ENCODE assay signal across 27 mouse cellular contexts in the genomic region with DNA sequence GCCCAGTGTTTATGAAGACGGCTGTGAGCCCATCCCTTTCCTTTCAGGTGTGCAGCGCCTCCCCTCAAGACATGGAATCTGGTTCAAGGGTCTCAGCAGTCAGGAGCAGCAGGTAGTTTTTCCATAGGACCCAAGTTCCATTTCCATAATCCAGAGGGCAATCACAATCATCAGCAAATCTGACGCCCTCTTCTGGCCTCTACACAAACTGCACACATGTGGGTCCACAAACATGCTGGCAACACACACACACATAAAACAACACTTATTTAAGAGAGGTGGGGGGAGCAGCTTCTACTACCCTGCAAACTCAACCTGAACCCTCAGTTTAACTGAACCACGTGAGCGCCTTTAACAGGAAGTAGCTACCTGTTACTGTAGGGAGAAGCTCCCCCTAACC. TPM values are rescaled to one million over a fixed set of nuclear protein-coding genes. Genes with fewer than 3 reads are reported as not detected.
A peak's percentile ranks its signal among the peaks of the same experiment; 100 is the strongest.
DNase-seq lines count a peak whose midpoint lies in the region; ATAC-seq and TF ChIP-seq lines count a peak whose summit lies in the region.
"Had no signal": no experiment of that assay in that cellular context is flagged by ENCODE, and none has a peak within 500 bp of the region (broad histone marks: within the 10 kb centered on the region; RNA-seq: fewer than 3 reads in every experiment).

No protein-coding gene starts in this region.

- TF ChIP-seq CTCF in intestine, postnatal 0 days (IDR thresholded peaks at IDR 0.05; ENCODE audit: low read depth) = 0 out of 2 replicates have a peak, but pooled peaks have one; percentile 25
- peak; percentile 32; the same call in 1 of the 2 replicates for TF ChIP-seq CTCF in lung, postnatal 0 days (IDR thresholded peaks at IDR 0.05)
- peak; percentile 30; the same call in 1 of the 2 replicates for TF ChIP-seq CTCF in stomach, postnatal 0 days (IDR thresholded peaks at IDR 0.05; ENCODE audit: low read depth)

- no peak for DNase-seq in lung, postnatal 0 days (ENCODE audit: low spot score)
- DNase-seq in lung, postnatal 10 days = no peak
- DNase-seq in R1 (ENCODE audit: low read depth, low spot score) = peak; percentile 65
- DNase-seq in stomach, postnatal 0 days (ENCODE audit: low spot score) = no peak
- DNase-seq: adrenal gland, postnatal 14 days; cerebellum, postnatal 14 days; gastrocnemius, postnatal 36 days; heart, adult 2 months; heart, postnatal 4 days; kidney, adult 2 months; kidney, postnatal 10 days; liver, postnatal 0 days; retina, postnatal 1 day; right cerebral cortex, postnatal 14 days; thymus, postnatal 25 days had no signal

- no peak for TF ChIP-seq EP300 in lung, postnatal 0 days (IDR thresholded peaks at IDR 0.05)
- no peak for TF ChIP-seq EP300 in stomach, postnatal 0 days (optimal IDR thresholded peaks at IDR 0.05)

- no peaks in the 10 kb centered on the region for H3K4me1 ChIP-seq in intestine, postnatal 0 days (replicated peaks; ENCODE audit: control insufficient read depth, insufficient read depth, low read length)
- peaks cover 8% of the 10 kb centered on the region; the same call in 1 of the 2 replicates for H3K4me1 ChIP-seq in intestine, embryonic 16.5 days (ENCODE audit: control insufficient read depth, insufficient read depth, low read length)
- peaks cover 12% of the 10 kb centered on the region; the same call in 1 of the 2 replicates for H3K4me1 ChIP-seq in lung, postnatal 0 days (ENCODE audit: insufficient read depth, low read depth, low read length)
- H3K4me1 ChIP-seq in stomach, postnatal 0 days (replicated peaks; ENCODE audit: control insufficient read depth, insufficient read depth) = no peaks in the 10 kb centered on the region; the same call in 1 of the 2 replicates
- peaks cover 26% of the 10 kb centered on the region; the same call in 1 of the 2 replicates for H3K4me1 ChIP-seq in neural tube, embryonic 15.5 days
- H3K4me1 ChIP-seq: limb, embryonic 12.5 days; midbrain, embryonic 12.5 days; stomach, embryonic 15.5 days had no signal

- ATAC-seq in intestine, postnatal 0 days = no peak
- ATAC-seq in intestine, embryonic 16.5 days = no peak
- ATAC-seq in lung, postnatal 0 days = no peak
- ATAC-seq in stomach, postnatal 0 days (ENCODE audit: low FRiP score, low TSS enrichment) = no peak
- no peak for ATAC-seq in neural tube, embryonic 15.5 days (ENCODE audit: low FRiP score)
- ATAC-seq: CD4-positive, CD25-positive, alpha-beta regulatory T cell, adult 4 months; inflammation-experienced regulatory T-cells, adult 6 months; liver, postnatal 0 days had no signal

- H3K4me3 ChIP-seq in intestine, postnatal 0 days (ENCODE audit: low read depth, low read length) = no peak overlapping the region
- no peak overlapping the region for H3K4me3 ChIP-seq in intestine, embryonic 16.5 days (ENCODE audit: low read length)
- H3K4me3 ChIP-seq in lung, postnatal 0 days (ENCODE audit: low read depth, low read length) = no peak overlapping the region
- H3K4me3 ChIP-seq in stomach, postnatal 0 days (ENCODE audit: low read depth, low read length) = no peak overlapping the region
- no peak overlapping the region for H3K4me3 ChIP-seq in neural tube, embryonic 15.5 days (replicated peaks)
- H3K4me3 ChIP-seq: erythroblast, embryonic 14.5 days; heart, adult 2 months; heart, embryonic 12.5 days; hindbrain, embryonic 13.5 days; left cerebral cortex, adult 2 months; limb, embryonic 12.5 days; midbrain, embryonic 12.5 days; stomach, embryonic 15.5 days had no signal

- 92% methylated on average over 5 of the region's 5 CpGs for WGBS in intestine, postnatal 0 days
- 91% methylated on average over 5 of the region's 5 CpGs for WGBS in intestine, embryonic 16.5 days
- 89% methylated on average over 5 of the region's 5 CpGs for WGBS in lung, postnatal 0 days
- WGBS in stomach, postnatal 0 days = 92% methylated on average over 5 of the region's 5 CpGs
- WGBS in neural tube, embryonic 15.5 days = 98% methylated on average over 5 of the region's 5 CpGs

- no peaks in the 10 kb centered on the region for H3K9me3 ChIP-seq in intestine, postnatal 0 days (ENCODE audit: control insufficient read depth)
- no peaks in the 10 kb centered on the region; the same call in 1 of the 2 replicates for H3K9me3 ChIP-seq in intestine, embryonic 16.5 days (ENCODE audit: control insufficient read depth, low read length)
- no peaks in the 10 kb centered on the region for H3K9me3 ChIP-seq in lung, postnatal 0 days (ENCODE audit: low read length)
- H3K9me3 ChIP-seq in stomach, postnatal 0 days (ENCODE audit: control insufficient read depth, low read length) = no peaks in the 10 kb centered on the region
- H3K9me3 ChIP-seq in neural tube, embryonic 15.5 days (replicated peaks) = no peaks in the 10 kb centered on the region
- H3K9me3 ChIP-seq: heart, embryonic 12.5 days; hindbrain, embryonic 13.5 days; limb, embryonic 12.5 days; midbrain, embryonic 12.5 days; stomach, embryonic 15.5 days had no signal

- no peak overlapping the region for H3K4me2 ChIP-seq in intestine, postnatal 0 days (replicated peaks; ENCODE audit: low read depth)
- H3K4me2 ChIP-seq in intestine, embryonic 16.5 days (ENCODE audit: low read depth, low read length) = no peak overlapping the region
- H3K4me2 ChIP-seq in lung, postnatal 0 days (replicated peaks; ENCODE audit: low read depth, low read length) = no peak overlapping the region
- no peak overlapping the region for H3K4me2 ChIP-seq in stomach, postnatal 0 days (replicated peaks; ENCODE audit: low read depth)
- no peak overlapping the region for H3K4me2 ChIP-seq in neural tube, embryonic 15.5 days
- H3K4me2 ChIP-seq: heart, embryonic 12.5 days; hindbrain, embryonic 13.5 days; limb, embryonic 12.5 days; midbrain, embryonic 12.5 days; stomach, embryonic 15.5 days had no signal

- no peak overlapping the region for H3K27ac ChIP-seq in intestine, postnatal 0 days (ENCODE audit: low read depth, low read length)
- H3K27ac ChIP-seq in intestine, embryonic 16.5 days (ENCODE audit: low read length) = no peak overlapping the region
- no peak overlapping the region for H3K27ac ChIP-seq in lung, postnatal 0 days (ENCODE audit: low read length)
- H3K27ac ChIP-seq in stomach, postnatal 0 days (replicated peaks) = no peak overlapping the region
- no peak overlapping the region for H3K27ac ChIP-seq in neural tube, embryonic 15.5 days (replicated peaks)
- H3K27ac ChIP-seq: heart, adult 2 months; hindbrain, embryonic 13.5 days; left cerebral cortex, adult 2 months; limb, embryonic 12.5 days; midbrain, embryonic 12.5 days; stomach, embryonic 15.5 days had no signal

- no peaks in the 10 kb centered on the region for H3K27me3 ChIP-seq in intestine, postnatal 0 days (replicated peaks; ENCODE audit: control insufficient read depth, insufficient read depth, low read length)
- H3K27me3 ChIP-seq in intestine, embryonic 16.5 days (replicated peaks; ENCODE audit: control insufficient read depth, insufficient read depth, low read length) = no peaks in the 10 kb centered on the region
- H3K27me3 ChIP-seq in lung, postnatal 0 days (replicated peaks; ENCODE audit: insufficient read depth, low read length) = no peaks in the 10 kb centered on the region
- no peaks in the 10 kb centered on the region for H3K27me3 ChIP-seq in stomach, postnatal 0 days (ENCODE audit: control insufficient read depth, insufficient read depth, low read length)
- H3K27me3 ChIP-seq in neural tube, embryonic 15.5 days (replicated peaks) = no peaks in the 10 kb centered on the region
- H3K27me3 ChIP-seq: heart, embryonic 12.5 days; hindbrain, embryonic 13.5 days; limb, embryonic 12.5 days; midbrain, embryonic 12.5 days; stomach, embryonic 15.5 days had no signal

- no peak overlapping the region for H3K9ac ChIP-seq in intestine, postnatal 0 days (ENCODE audit: low read depth, low read length)
- H3K9ac ChIP-seq in intestine, embryonic 16.5 days (ENCODE audit: low read depth, low read length) = no peak overlapping the region
- no peak overlapping the region for H3K9ac ChIP-seq in lung, postnatal 0 days (replicated peaks; ENCODE audit: low read depth)
- no peak overlapping the region for H3K9ac ChIP-seq in stomach, postnatal 0 days (ENCODE audit: low read length)
- H3K9ac ChIP-seq in neural tube, embryonic 15.5 days (replicated peaks) = no peak overlapping the region
- H3K9ac ChIP-seq: heart, embryonic 12.5 days; hindbrain, embryonic 13.5 days; limb, embryonic 12.5 days; liver, postnatal 0 days; midbrain, embryonic 12.5 days; stomach, embryonic 15.5 days had no signal

- H3K36me3 ChIP-seq in intestine, postnatal 0 days (ENCODE audit: control insufficient read depth, insufficient read depth) = peaks cover 32% of the 10 kb centered on the region
- peaks cover 5% of the 10 kb centered on the region; the same call in 1 of the 2 replicates for H3K36me3 ChIP-seq in intestine, embryonic 16.5 days (ENCODE audit: control insufficient read depth, insufficient read depth, low read length)
- H3K36me3 ChIP-seq in lung, postnatal 0 days (ENCODE audit: insufficient read depth, low read length) = peaks cover 16% of the 10 kb centered on the region; the same call in 1 of the 2 replicates
- peaks cover 18% of the 10 kb centered on the region for H3K36me3 ChIP-seq in stomach, postnatal 0 days (ENCODE audit: control insufficient read depth, insufficient read depth, low read length)
- peaks cover 46% of the 10 kb centered on the region for H3K36me3 ChIP-seq in neural tube, embryonic 15.5 days

RNA-seq across cellular contexts. Expression of a gene that starts 15.8 kb away (rescaled TPM):
- polyA plus RNA-seq in intestine, postnatal 0 days (2015; fragmentation: Nextera tagmentation; extraction: Ambion mirVana) = 57.1 and 61.8 TPM in 2 replicates
- polyA plus RNA-seq in intestine, embryonic 16.5 days (2015; fragmentation: Nextera tagmentation; extraction: Ambion mirVana) = 137 and 144 TPM in 2 replicates
- polyA plus RNA-seq in lung, postnatal 0 days (2015; fragmentation: Nextera tagmentation; extraction: Ambion mirVana) = 75.5 and 87.5 TPM in 2 replicates
- 86.0 and 89.2 TPM in 2 replicates for polyA plus RNA-seq in stomach, postnatal 0 days (2015; fragmentation: Nextera tagmentation; extraction: Ambion mirVana)
- 776 and 868 TPM in 2 replicates for polyA plus RNA-seq in neural tube, embryonic 15.5 days (2015; fragmentation: Nextera tagmentation; extraction: Ambion mirVana)

RNA-seq across cellular contexts. Expression of a gene that starts 30.9 kb away (rescaled TPM):
- 107 and 120 TPM in 2 replicates for polyA plus RNA-seq in intestine, postnatal 0 days (2015; fragmentation: Nextera tagmentation; extraction: Ambion mirVana)
- 112 and 114 TPM in 2 replicates for polyA plus RNA-seq in intestine, embryonic 16.5 days (2015; fragmentation: Nextera tagmentation; extraction: Ambion mirVana)
- polyA plus RNA-seq in lung, postnatal 0 days (2015; fragmentation: Nextera tagmentation; extraction: Ambion mirVana) = 198 and 248 TPM in 2 replicates
- 1,235 and 1,355 TPM in 2 replicates for polyA plus RNA-seq in stomach, postnatal 0 days (2015; fragmentation: Nextera tagmentation; extraction: Ambion mirVana)
- 36.4 and 38.1 TPM in 2 replicates for polyA plus RNA-seq in neural tube, embryonic 15.5 days (2015; fragmentation: Nextera tagmentation; extraction: Ambion mirVana)

RNA-seq across cellular contexts. Expression of a gene that starts 55.7 kb away (rescaled TPM):
- 2.2 and 2.4 TPM in 2 replicates for polyA plus RNA-seq in intestine, postnatal 0 days (2015; fragmentation: Nextera tagmentation; extraction: Ambion mirVana)
- 2.3 and 2.9 TPM in 2 replicates for polyA plus RNA-seq in intestine, embryonic 16.5 days (2015; fragmentation: Nextera tagmentation; extraction: Ambion mirVana)
- polyA plus RNA-seq in lung, postnatal 0 days (2015; fragmentation: Nextera tagmentation; extraction: Ambion mirVana) = 1.8 and 2.5 TPM in 2 replicates
- polyA plus RNA-seq in stomach, postnatal 0 days (2015; fragmentation: Nextera tagmentation; extraction: Ambion mirVana) = 1.7 and 2.2 TPM in 2 replicates
- polyA plus RNA-seq in neural tube, embryonic 15.5 days (2015; fragmentation: Nextera tagmentation; extraction: Ambion mirVana) = 1.6 and 1.8 TPM in 2 replicates
